Mouse (Mus musculus) heart, postnatal 4 days (tissue): ENCODE data around the gene Knl1. TPM values are rescaled to one million over a fixed set of nuclear protein-coding genes. Genes with fewer than 3 reads are reported as not detected.
A peak's percentile ranks its signal among the peaks of the same experiment; 100 is the strongest.

Experiments used
- DNase-seq: peaks from one replicate; pipeline ENCODE4 v3.0.0; 2021
- total RNA-seq, 2 experiments: library from RNA; stranded (reverse); gene quantifications; 2 replicates each; pipeline ENCODE4 v1.2.3; 2021

The Knl1 gene
- total RNA-seq, 2 experiments from 2014 or later = 21.2 to 21.3 TPM

DNA sequence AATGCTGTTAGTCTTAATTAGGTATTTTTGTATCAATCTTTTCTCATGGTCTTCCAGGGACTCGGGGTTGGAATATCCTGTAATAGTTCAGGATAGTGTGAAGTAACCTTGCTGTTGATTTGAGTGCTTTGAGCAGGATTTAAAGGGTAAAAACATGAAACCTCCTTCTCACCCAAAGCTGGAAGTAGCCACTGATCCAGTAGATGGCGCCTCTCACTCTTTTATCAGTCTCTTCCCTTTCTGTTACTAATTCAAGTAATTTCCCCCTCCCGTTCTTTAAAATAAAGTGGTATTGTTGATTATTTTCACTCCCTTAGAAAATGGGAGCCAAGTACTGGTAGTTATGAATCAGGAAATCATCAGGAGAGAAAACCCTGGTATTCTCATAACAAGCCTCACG lies 6.0 kb upstream of the Knl1 start:
- DNase-seq = peak; percentile 38

DNA sequence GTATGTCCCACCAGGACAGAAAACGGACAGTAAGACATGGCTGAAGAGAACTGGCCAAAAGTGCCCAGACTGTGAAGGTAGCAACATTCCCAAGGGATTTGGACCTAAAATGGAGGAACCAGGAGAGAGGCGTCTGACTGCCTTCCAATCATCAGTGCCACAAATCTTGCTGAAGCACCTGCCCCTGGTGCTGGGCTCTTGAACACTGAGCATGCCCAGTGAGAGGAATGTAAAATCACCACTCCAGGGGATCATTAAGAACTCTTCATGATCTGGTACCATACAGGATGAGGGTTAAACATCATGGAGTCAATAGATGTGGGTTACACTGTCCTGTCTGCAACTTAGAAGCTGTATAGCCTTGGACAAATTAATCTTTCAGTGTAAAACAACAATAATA lies 1.8 kb upstream of the Knl1 start:
- no peak for DNase-seq

DNA sequence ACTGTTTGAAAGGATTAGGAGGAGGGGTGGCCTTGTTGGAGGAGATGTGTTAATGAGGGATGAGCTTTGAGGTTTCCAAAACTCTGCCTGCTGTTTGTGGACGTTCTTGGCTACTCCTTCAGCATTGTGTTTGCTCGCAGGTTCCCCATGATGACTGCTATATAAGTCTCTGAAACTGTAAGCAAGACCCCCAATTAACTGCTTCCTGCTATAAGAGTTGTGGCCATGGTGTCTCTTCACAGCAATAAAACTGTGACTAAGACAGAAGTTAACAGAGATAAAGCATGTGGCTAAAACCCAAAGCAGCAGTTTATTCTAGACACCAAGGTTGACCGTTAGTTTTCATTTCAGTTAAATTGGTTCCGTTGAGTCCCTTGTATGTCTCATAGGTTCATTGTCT lies 930 bp downstream of the Knl1 start:
- no peak for DNase-seq

DNA sequence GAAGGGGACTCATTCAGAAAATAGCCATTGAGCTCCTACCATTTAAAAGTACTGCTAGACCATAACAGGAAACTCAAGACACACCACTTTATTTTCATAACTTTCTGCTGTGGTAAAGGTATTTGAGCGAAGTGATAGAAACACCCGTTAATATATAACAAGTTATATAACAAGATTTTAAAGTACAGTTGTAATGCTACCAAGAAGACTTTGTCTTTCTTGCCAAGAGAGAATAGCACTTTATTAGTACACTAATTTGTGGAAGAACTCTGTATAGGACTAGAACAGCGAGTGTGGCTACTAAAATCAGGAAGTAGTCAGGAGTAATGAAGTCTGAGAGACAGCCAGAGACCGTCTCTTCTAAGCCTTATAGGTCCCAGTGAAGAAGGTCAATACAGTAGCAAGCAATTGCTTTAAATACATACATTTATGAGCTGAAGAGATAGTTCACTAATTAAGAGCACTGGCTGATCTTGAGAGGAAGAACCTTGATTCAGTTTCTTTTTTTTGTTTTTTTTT lies 3.3 kb downstream of the Knl1 start:
- DNase-seq = no peak

DNA sequence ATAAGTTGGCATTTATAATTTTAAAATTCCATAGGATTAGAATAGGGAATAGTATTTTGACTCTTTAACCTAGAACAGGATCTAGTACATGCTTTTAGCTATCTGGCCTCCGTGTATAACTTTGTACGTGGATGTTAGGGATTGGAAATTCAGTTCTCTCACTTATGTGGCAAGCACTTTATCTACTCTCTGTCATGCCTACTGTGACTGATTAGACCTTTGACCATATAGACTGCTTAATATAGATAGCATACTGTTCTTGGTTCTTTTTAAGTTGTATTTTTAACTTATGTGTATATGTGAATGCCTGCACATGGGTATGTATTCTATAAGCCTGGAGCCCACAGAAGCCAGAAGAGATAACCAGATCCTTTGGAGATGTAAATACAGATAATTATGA lies 13.2 kb downstream of the Knl1 start:
- no peak for DNase-seq

DNA sequence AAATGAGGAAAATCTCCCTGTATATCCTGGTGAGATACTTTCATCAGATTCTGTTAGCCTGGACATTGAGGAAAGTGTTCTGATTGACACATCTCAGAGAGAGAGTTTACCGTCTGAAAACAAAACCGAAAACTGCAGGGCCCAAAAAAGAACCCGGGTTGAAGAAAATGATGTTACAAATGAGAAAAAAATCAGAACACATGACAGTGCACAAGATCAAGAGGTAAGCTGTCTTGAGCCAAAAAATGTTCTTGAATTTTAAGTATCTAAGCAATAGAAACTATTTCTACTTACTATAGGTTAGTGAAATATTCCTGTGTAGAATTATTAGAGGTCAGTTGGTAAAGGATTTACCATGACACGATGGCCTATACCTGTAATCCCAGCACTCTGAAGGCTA lies 25.5 kb downstream of the Knl1 start:
- no peak for DNase-seq

DNA sequence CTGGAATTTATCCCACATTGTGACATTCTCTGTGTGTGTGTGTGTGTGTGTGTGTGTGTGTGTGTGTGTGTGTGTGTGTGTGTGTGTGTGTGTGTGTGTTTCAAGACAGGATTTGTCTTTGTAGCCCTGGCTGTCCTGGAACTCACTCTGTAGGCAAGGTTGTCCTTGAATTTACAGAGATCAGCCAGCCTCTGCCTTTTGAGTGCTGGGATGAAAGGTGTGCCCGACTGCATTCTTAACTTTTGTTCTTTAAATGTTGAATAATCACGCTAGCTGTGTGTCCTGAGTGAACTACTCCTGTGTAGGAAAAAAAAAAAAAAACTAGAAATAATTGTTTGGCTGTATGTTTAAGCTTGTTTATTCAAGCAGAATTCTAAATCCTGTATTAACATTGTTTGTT lies 39.2 kb downstream of the Knl1 start:
- no peak for DNase-seq

DNA sequence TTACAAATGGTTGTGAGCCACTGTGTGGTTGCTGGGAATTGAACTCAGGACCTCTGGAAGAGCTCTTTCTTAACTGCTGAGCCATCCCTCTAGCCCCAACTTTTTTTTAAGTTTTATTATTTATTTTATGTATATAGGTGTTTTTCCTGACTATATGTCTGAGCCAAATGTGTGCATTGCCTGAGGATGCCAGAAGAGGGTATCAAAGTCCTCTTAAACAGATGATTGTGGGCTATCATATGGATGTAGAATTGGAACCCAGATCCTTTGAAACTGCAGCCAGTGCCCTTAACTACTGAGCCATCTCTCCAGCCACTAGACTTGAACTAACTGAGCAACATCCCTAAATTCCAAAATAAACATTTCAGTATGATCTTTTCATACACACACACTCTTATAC lies 54.6 kb downstream of the Knl1 start:
- DNase-seq = no peak

DNA sequence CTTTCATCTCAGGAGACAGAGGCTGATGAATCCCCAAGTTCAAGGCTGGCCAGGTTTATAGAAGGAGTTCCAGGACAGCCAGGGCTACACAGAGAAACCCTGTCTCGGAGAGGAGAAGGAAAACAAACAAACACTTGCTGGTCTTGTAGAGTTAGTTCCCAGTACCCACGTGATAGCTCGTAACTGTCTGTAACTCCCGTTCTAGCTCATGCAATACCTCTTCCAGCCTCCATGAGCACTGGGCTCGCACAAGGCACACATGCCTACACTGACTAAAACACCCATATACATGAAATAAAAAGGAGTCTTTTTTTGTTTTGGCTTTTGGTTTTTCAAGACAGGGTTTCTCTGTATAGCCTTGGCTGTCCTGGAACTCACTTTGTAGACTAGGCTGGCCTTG lies 59.7 kb downstream of the Knl1 start:
- no peak for DNase-seq

DNA sequence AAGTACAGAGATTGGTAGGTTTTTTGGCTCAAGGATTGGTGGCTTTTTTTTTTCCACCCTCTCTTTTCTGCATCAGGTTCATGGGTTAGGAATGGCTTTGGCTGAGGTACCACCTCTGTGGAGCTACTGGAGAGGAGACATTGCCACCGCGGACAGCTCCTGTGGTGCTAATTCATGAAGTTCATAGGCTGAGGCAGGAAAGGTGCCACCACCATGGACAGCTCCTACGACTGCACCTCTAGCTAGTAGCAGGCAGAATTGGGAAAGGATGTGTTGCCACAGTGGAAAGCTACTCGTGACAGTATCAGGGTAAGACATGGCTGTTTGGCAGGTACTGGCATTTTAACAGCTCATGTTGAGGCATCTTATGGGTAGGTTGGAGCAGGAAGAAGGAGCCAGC lies 61.6 kb downstream of the Knl1 start:
- DNase-seq = peak; percentile 64

DNA sequence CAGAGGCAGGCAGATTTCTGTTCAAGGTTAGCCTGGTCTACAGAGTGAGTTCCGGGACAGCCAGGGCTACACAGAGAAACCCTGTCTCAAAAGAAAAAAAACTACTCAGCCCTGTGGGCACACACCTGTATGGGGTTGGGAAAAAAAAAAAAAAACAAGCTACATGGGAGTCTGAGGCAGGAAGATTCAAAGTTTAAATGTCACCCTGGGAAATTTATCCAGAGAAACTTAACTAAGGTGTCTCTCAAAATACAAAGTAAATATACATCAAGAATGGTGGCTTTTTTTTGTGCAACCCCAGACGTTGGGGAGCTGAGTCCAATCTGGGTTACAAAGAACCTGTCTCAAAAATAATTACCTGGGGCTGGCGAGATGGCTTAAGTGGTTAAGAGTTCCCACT lies 64.1 kb downstream of the Knl1 start:
- no peak for DNase-seq

DNA sequence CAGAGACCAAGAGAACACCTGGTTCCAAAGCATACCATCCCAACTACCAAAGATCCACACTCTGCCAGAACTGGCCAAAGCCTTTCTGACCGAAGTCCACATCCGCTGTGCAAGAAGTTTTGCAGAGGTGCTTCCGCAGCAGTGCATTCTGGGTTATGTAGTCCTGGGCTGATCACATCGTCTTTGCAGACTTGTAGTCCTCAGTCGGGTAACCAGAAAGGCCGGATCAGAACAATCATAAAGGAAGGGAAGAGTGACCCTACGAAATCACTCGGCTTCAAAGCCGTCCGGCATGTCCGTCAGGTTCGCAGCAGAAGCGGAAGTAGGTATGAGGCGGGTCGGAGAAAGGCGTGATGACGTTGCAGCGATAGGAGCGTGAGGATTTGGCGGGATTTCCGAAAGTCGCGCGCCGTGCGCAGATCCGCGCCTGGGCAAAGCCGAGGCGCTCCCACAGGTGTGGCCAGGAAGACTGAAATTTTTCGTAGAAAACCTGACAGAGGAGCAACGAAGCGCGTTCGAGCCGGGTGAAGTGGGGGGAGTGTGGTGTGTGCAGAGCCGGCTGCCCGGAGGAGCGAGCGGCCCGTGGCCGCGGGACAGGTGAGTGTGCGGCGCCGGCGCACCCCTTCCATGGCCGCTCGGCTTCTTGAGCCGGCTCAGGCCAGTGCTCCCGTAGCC lies 65.7 kb downstream of the Knl1 start, which contains the start of gene Rad51:
Gene Rad51 (plus strand): TSS at position 356 of the 675 bp plus-strand sequence.
- DNase-seq = peak; percentile 86

DNA sequence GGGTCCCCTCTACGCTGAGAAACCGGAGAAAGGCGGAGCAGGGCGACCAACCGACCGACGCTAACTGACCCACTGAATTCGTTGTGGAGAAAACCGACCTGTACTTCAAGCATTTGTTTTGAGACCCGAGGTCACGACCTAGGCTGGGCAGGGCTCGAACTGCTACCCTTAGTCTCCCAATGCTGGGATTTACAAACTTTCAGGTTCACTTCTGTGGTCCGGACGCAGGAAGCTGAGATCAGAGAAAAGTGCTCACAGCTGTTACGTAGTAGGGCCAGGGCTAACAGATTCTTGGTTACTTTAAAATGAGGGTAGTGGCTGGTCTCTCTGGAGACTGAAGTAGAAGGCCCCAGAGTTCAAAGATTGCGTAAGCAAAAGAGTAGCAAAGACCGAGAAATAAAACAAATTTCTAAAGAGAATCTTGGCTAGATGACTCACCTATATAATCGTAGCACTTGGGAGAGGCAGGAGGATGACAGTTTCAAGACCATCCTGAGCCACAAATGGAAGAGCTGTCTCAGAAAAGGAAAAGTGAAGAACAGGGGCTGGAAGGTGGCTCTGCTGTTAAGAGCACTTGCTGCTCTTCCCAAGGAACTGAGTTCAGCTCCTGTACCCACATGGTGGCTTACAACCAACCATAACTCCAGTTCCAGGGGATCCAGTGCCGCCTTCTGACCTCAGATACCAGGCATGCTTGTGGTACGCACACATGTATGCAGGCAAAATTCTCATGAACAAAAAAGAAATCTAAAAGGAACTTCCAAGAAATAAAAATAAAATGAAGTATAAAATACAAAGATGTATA lies 66.4 kb downstream of the Knl1 start:
- no peak for DNase-seq

DNA sequence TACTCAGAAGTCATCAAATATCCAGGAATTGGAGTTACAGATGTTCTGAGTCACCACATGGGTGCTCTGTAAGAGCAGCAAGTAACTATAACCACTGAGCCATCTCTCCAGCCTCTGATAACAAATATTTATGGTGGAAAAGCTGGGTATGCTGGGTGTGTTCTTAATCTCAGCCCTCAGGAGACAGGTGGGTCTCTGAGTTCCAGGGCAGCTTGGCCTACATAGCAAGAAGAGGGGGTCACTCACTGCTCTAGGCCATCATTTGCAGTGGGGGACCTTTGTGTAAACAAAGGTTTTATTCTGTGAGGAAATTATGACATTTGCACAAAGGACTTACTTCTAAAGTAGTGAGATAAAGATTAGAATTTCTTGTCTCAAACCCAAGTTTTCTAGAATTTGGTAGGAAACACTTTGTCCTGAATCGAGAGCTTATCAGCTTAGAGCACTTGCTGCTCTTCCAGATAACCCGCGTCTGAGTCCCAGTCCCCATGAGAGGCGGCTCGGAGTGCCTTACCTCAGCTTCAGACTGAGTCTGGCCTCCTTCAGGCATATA lies 89.5 kb downstream of the Knl1 start:
- no peak for DNase-seq

DNA sequence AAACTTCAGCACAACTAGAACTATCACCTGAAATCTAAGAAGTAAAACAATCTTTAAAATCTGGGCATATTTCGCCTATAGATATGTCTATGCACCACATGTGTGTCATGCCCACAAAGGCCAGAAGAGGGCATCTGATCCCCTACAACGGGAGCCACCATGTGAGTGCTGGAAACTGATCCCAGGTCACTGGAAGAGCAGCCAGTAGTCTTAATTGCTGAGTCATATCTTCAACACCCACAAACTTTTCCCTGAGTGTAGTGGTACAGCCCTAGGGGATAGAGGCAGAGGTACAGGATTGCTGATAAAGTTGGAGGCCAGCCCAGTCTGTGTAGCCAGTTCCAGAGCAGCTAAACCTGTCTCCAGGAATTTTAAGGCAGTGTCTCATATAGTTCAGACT lies 98.3 kb downstream of the Knl1 start:
- DNase-seq = no peak

DNA sequence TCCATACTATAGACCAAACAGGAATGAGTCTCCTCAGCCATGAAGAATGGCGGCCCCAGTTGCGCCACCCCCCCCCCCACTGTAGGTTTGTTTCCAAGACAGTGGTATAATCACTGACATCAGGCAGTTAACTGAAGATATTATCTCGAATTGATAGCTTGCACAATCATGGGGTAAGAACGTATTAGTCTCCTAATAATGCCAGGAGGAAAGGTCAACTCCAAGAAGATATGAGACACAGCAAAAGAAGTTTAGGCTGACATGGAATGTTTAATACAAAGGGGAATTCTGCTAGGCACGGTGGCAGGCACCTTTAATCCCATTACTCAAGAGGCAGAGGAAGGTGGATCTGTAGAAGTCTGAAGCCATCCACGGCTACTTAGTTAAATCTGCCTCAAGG lies 99.5 kb downstream of the Knl1 start:
- DNase-seq = no peak

DNA sequence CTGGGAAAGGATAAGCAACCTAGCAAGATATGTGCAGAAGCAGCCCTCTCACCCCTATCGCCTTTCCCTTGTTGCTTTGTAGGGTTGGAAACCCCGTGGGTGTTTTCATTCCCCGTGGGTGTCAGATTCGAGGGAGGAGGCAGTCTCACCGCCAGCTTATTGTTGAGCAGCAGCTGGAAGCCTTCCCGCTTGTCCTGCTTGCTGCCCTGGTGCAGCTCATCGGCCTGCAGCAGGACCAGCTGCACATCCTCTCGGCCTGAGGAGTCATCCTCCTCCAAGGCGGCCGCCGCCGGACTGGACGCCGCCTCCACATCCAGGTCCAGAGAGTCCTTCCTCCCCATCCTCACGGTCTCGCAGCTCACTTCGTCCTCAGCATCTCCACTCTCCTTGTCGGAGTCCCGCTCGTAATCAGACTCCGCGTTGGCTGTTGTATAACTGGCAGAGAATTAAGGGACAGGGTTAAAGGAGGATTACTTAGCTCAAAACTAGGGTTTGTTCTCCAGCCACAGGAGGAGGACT lies 100.3 kb downstream of the Knl1 start:
- DNase-seq = peak; percentile 49

DNA sequence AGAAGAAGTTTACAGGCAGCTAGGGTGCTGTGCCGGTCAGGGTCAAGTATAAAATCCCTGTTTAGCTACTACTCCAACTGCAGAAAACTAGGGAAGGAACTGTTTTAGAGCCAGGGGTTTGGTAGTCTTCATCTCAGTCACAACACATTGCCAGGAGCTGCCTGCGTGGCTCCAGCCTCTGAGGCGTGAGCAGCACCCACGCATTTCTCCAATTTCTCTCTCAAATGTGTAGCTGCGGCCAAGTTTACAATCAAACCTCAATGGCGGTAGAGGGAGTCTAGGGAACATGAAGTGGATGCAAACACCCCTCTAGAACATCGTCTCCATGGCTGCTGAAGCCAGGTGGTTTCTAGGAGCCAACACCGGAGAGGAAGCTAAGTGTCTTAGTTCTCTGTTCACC lies 100.9 kb downstream of the Knl1 start:
- no peak for DNase-seq

DNA sequence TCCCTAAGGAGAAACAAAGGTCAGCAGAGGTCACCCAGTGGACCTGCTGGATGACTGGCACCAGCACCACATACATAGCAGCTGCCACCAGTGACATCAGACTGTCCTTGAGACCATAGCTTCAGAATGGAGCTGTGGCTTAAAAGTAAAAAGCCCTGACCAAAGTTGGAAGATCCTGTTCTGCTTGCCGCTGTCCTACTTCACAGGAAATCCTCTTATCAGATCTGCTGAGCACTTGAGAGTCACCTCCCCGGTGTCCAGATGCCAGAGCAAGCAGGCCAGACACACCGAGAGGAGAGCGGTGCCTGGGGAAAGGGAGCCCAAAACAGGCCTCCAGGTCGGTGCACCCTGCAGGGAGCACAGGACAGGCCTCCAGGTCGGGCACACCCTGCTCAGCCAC lies 105.3 kb downstream of the Knl1 start:
- DNase-seq = no peak

DNA sequence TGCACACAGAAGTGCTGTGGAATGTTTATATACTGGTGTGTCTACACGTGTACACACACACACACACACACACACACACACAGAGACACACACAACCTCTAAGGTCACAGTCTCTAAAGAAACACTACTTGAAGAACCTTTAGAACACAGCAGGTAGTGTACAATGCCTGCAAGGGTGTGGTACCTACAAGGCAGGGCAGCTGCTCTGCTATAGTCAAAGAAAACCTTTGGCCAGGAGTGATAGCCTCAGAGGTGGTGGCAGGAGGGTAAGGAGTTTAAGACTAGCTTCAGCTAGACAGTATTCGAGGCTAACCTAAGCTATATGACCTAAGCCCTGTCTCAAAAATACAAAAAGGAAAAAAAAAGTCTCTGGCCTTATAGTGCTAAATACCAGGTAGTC lies 107.8 kb downstream of the Knl1 start:
- DNase-seq = no peak
